Mouse (Mus musculus) forebrain, embryonic 13.5 days (tissue): ENCODE data around the gene Rapgef6. TPM values are rescaled to one million over a fixed set of nuclear protein-coding genes. Genes with fewer than 3 reads are reported as not detected.
A peak's percentile ranks its signal among the peaks of the same experiment; 100 is the strongest.

Experiments used
- ATAC-seq: fragments of 200-750 bp; cut with Nextera tagmentation; 2 replicates; pipeline ENCODE4 v1.8.0; 2017
- H3K27ac ChIP-seq: fragments of 300-500 bp; sonication (generic); 2 replicates; pipeline ENCODE4 v1.5.1; 2015; ENCODE audit warnings: inconsistent platforms, mild to moderate bottlenecking, moderate library complexity
- H3K27me3 ChIP-seq: fragments of 300-500 bp; sonication (generic); 2 replicates; pipeline ENCODE4 v1.6.1; 2015; ENCODE audit warnings: mild to moderate bottlenecking, inconsistent platforms
- H3K36me3 ChIP-seq: fragments of 300-500 bp; sonication (generic); 2 replicates; pipeline ENCODE4 v1.6.1; 2015; ENCODE audit warnings: mild to moderate bottlenecking, inconsistent platforms; ENCODE audit not compliant: poor library complexity, severe bottlenecking
- H3K4me1 ChIP-seq: fragments of 300-500 bp; sonication (generic); 2 replicates; pipeline ENCODE4 v1.6.1; 2015; ENCODE audit warnings: inconsistent platforms
- H3K4me2 ChIP-seq: fragments of 300-500 bp; sonication (generic); 2 replicates; pipeline ENCODE4 v1.6.1; 2015; ENCODE audit warnings: inconsistent platforms, mild to moderate bottlenecking, moderate library complexity
- H3K4me3 ChIP-seq: fragments of 300-500 bp; sonication (generic); 2 replicates; pipeline ENCODE4 v1.5.1; 2015; ENCODE audit warnings: mild to moderate bottlenecking, inconsistent platforms
- H3K9ac ChIP-seq: fragments of 300-500 bp; sonication (generic); 2 replicates; pipeline ENCODE4 v1.6.1; 2015; ENCODE audit warnings: mild to moderate bottlenecking, inconsistent platforms
- H3K9me3 ChIP-seq: fragments of 300-500 bp; sonication (generic); replicated peaks from 2 replicates; pipeline ENCODE4 v1.6.1; 2016; ENCODE audit warnings: inconsistent platforms
- WGBS: fragments of 180-500 bp; shearing (Covaris S2); methylation state at CpG from one replicate; pipeline ENCODE4 v1.1.7; 2015; 5-methylcytosine and 5-hydroxymethylcytosine counted together
- polyA plus RNA-seq: library from polyadenylated mRNA; unstranded; fragments of >200 nt; fragmentation: Nextera tagmentation; extraction: Ambion mirVana; gene quantifications from 2 replicates; pipeline ENCODE4 v1.2.1, GENCODE M21; 2015

Rapgef6 gene
- 36.4 and 40.4 TPM in 2 replicates for polyA plus RNA-seq

GRCm38 (mm10) chr11:54522529-54523430 is at the start of gene Rapgef6:
Gene Rapgef6, plus strand, starts transcription at chr11:54522847.
- H3K4me2 ChIP-seq: peak within 1 kb of the TSS; percentile 83

DNA sequence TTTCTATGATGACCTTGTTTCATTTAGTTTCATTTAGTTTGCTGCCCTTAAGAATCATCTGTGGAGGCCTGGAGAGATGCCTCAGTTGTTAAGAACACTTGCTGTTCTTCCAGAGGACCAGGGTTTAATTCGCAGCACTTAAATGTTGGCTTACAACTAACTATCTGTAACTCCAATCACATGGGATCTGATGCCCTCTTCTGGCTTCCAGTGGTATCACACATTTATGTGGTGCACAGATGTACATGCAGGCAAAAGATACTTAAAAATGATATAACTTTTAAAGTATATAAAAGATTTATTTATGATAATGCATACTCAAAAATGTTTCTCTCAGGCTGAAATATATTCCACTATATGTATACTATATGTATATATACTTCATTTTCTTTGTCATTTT is 44.2 kb upstream of the Rapgef6 start:
- H3K36me3 ChIP-seq: peaks cover 19% of the 10 kb centered on the region
- H3K4me1 ChIP-seq: no peaks in the 10 kb centered on the region
- no peak overlapping the region for H3K4me2 ChIP-seq
- H3K9ac ChIP-seq: no peak overlapping the region
- no peak overlapping the region for H3K27ac ChIP-seq
- WGBS: 90% methylated on average over 1 of the region's 1 CpGs
- ATAC-seq: no peak
- H3K4me3 ChIP-seq: no peak overlapping the region
- H3K9me3 ChIP-seq: no peaks in the 10 kb centered on the region
- H3K27me3 ChIP-seq: no peaks in the 10 kb centered on the region

More at GRCm38 (mm10) chr11:54522529-54523430, at the start of gene Rapgef6:
- Histone ChIP-seq H3K4me3 (peak within 1 kb of the TSS; percentile 79), H3K36me3 (no peaks in the 10 kb centered on the region), H3K4me1 (peaks cover 23% of the 10 kb centered on the region), H3K27ac (peak within 1 kb of the TSS; percentile 91), H3K27me3 (no peaks in the 10 kb centered on the region), H3K9me3 (no peaks in the 10 kb centered on the region), H3K9ac (peak within 1 kb of the TSS; percentile 84)
- WGBS: under 1% methylated on average over 73 of the region's 73 CpGs
- peak; percentile 97 for ATAC-seq

GRCm38 (mm10) chr11:54486041-54486440 is 36.6 kb upstream of the Rapgef6 start:
- H3K27ac ChIP-seq: no peak overlapping the region
- H3K9me3 ChIP-seq: no peaks in the 10 kb centered on the region
- H3K4me2 ChIP-seq: no peak overlapping the region
- 91% methylated on average over 3 of the region's 3 CpGs for WGBS
- no peak for ATAC-seq
- H3K27me3 ChIP-seq: no peaks in the 10 kb centered on the region
- no peaks in the 10 kb centered on the region for H3K4me1 ChIP-seq
- no peak overlapping the region for H3K9ac ChIP-seq
- 0 out of 2 replicates have a peak, but pooled peaks cover 2% of the 10 kb centered on the region for H3K36me3 ChIP-seq
- no peak overlapping the region for H3K4me3 ChIP-seq

- 95% methylated on average over 1 of the region's 1 CpGs for WGBS
- peaks cover 15% of the 10 kb centered on the region for H3K36me3 ChIP-seq
- ATAC-seq: no peak
These were observed 30.6 kb upstream of the Rapgef6 start for GRCm38 (mm10) chr11:54491946-54492558.

DNA sequence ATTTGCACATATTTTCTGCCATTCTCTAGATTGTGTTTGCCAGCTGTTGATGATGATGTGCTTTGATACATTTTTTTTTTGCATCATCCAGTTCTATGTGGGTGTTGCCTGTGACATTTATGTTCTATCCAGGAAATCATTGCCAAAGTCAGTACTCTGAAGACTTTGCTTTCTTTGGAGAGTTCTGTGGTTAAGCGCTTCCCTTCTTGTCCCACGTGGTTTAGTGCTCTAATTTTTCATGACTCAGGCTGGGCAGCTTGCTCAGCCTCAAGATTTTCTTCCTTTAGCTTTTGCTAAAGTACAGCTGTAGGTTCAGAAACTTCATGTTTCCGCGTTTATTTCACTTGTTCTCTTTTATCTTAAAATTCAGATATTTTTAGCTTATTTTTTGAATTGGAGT is 30.1 kb upstream of the Rapgef6 start:
- no peaks in the 10 kb centered on the region for H3K4me1 ChIP-seq
- no peaks in the 10 kb centered on the region for H3K27me3 ChIP-seq
- H3K4me3 ChIP-seq: no peak overlapping the region
- ATAC-seq: no peak
- no peak overlapping the region for H3K27ac ChIP-seq
- 94% methylated on average over 4 of the region's 4 CpGs for WGBS
- peaks cover 17% of the 10 kb centered on the region for H3K36me3 ChIP-seq
- H3K4me2 ChIP-seq: no peak overlapping the region
- H3K9me3 ChIP-seq: no peaks in the 10 kb centered on the region
- no peak overlapping the region for H3K9ac ChIP-seq

More at GRCm38 (mm10) chr11:54491946-54492558, 30.6 kb upstream of the Rapgef6 start:
- Histone ChIP-seq H3K4me3 (no peak overlapping the region), H3K27ac (no peak overlapping the region), H3K9me3 (no peaks in the 10 kb centered on the region), H3K9ac (no peak overlapping the region), H3K4me1 (no peaks in the 10 kb centered on the region), H3K27me3 (no peaks in the 10 kb centered on the region), H3K4me2 (no peak overlapping the region)

DNA sequence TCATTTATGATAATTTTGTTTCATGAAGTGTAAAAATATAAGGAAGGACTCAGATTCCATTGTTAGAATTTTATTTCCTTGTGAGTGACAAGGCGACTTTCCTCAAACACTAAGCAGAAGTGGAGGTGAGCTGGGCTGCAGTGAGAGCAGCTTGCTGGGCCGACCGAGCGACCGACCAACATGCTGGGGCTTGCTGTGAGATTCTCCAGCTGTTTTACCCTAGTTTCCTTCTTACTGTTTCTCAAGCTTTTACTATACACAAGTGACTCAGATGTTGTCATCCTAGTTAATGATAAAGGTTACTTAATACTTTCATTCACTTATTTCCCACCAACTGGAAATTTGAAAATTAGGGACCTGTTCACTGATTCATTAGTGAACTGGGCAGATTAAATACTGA is 22.8 kb upstream of the Rapgef6 start:
- no peak overlapping the region for H3K9ac ChIP-seq
- no peak overlapping the region for H3K4me2 ChIP-seq
- H3K36me3 ChIP-seq: peaks cover 43% of the 10 kb centered on the region
- no peaks in the 10 kb centered on the region for H3K4me1 ChIP-seq
- H3K4me3 ChIP-seq: no peak overlapping the region
- H3K9me3 ChIP-seq: no peaks in the 10 kb centered on the region
- 88% methylated on average over 5 of the region's 5 CpGs for WGBS
- no peak for ATAC-seq
- H3K27me3 ChIP-seq: no peaks in the 10 kb centered on the region
- no peak overlapping the region for H3K27ac ChIP-seq

DNA sequence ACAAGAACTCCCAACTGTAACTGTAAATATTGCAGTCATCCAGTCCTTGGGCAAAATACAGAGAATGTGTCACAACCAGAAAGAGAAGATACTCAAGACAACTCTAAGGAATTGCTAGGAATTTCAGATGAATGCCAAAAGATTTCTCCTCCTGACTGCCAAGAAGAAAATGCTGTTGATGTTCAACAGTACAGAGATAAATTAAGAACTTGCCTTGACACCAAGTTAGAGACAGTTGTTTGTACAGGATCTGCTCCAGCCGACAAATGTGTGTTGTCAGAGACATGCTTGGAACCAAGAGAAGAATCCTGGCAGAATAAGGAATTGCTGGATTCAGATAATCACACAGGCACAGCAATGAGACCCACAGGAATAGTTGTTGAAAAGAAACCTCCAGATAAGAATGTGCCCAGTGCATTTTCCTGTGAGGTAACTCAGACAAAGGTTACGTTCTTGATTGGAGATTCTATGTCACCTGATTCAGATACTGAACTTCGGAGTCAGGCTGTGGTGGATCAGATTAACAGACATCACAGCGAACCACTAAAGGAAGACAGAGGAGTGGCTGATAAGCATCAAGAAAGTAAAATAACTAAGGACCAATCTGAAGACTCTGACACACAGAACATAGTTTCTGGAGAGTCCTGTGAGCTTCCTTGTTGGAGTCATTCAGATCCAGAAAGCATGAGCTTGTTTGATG is 20.0 kb upstream of the Rapgef6 start:
- no peaks in the 10 kb centered on the region for H3K4me1 ChIP-seq
- H3K9ac ChIP-seq: no peak overlapping the region
- H3K27me3 ChIP-seq: no peaks in the 10 kb centered on the region
- peaks cover 52% of the 10 kb centered on the region for H3K36me3 ChIP-seq
- H3K4me2 ChIP-seq: no peak overlapping the region
- H3K27ac ChIP-seq: no peak overlapping the region
- WGBS: 94% methylated on average over 4 of the region's 4 CpGs
- no peaks in the 10 kb centered on the region for H3K9me3 ChIP-seq
- no peak for ATAC-seq
- no peak overlapping the region for H3K4me3 ChIP-seq

GRCm38 (mm10) chr11:54513584-54513983 is 9.1 kb upstream of the Rapgef6 start:
- Histone ChIP-seq H3K4me2 (no peak overlapping the region), H3K27ac (no peak overlapping the region), H3K4me3 (no peak overlapping the region), H3K9me3 (no peaks in the 10 kb centered on the region), H3K36me3 (peaks cover 20% of the 10 kb centered on the region), H3K27me3 (no peaks in the 10 kb centered on the region), H3K4me1 (no peaks in the 10 kb centered on the region), H3K9ac (no peak overlapping the region)
- ATAC-seq: no peak

DNA sequence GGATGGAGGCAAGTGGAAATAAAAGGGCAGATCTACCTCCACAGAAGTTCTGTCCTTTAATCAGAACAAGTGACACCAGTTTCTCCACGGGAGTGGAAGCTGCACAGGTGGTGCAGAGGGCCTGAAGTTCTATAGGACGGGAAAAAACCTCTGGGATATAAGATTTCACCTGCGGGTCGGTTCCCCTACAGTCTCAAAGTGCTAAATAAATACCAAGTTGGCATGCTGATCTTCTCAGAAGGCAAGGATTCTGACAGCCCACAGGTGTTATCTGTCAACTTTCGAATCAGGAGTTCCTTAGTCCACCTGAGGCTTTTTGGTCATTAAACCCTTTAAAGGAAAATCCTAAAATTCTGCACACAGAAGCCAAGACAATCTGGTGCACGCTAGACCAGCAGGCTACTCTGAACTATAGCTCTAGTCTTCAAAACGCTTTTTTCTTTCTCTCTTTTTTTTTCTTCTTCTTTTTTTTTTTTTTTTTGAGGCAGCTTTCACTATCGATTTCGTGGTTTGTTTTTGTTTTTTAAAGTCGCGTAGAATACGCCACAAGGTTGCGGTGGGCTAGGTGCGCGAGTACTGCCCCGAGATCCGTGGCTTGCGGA is 619 bp upstream of the Rapgef6 start:
- peak overlapping the region; percentile 79 for H3K4me3 ChIP-seq
- 2% methylated on average over 18 of the region's 18 CpGs for WGBS

GRCm38 (mm10) chr11:54523431-54524001 is 869 bp downstream of the Rapgef6 start:
- H3K9ac ChIP-seq: peak overlapping the region; percentile 84
- no peaks in the 10 kb centered on the region for H3K36me3 ChIP-seq
- no peaks in the 10 kb centered on the region for H3K27me3 ChIP-seq
- WGBS: 18% methylated on average over 10 of the region's 10 CpGs
- no peaks in the 10 kb centered on the region for H3K9me3 ChIP-seq
- peak overlapping the region; percentile 79 for H3K4me3 ChIP-seq
- peak overlapping the region; percentile 83 for H3K4me2 ChIP-seq
- no peak for ATAC-seq
- no peak overlapping the region for H3K27ac ChIP-seq
- H3K4me1 ChIP-seq: peaks cover 23% of the 10 kb centered on the region

More for the DNA sequence above, 619 bp upstream of the Rapgef6 start:
- Histone ChIP-seq H3K4me2 (peak overlapping the region; percentile 83), H3K9me3 (no peaks in the 10 kb centered on the region), H3K27ac (peak overlapping the region; percentile 91), H3K4me1 (peaks cover 23% of the 10 kb centered on the region), H3K27me3 (no peaks in the 10 kb centered on the region), H3K9ac (peak overlapping the region; percentile 73), H3K36me3 (no peaks in the 10 kb centered on the region)
- peak; percentile 1; the same call in 1 of the 2 replicates for ATAC-seq

GRCm38 (mm10) chr11:54528002-54528401 is 5.4 kb downstream of the Rapgef6 start:
- Histone ChIP-seq H3K4me2 (no peak overlapping the region), H3K9ac (no peak overlapping the region), H3K27ac (no peak overlapping the region), H3K36me3 (no peaks in the 10 kb centered on the region), H3K4me3 (no peak overlapping the region), H3K4me1 (peaks cover 18% of the 10 kb centered on the region), H3K9me3 (no peaks in the 10 kb centered on the region), H3K27me3 (no peaks in the 10 kb centered on the region)
- 89% methylated on average over 2 of the region's 2 CpGs for WGBS
- no peak for ATAC-seq
